Mouse (Mus musculus): ENCODE measurements around the gene En1.

The En1 gene

GRCm38 (mm10) chr1:120643380-120643779 lies 41.2 kb downstream of the En1 start:
- DNase-seq: no peak

- DNase-seq: peak; percentile 2
Measured at GRCm38 (mm10) chr1:120643848-120644711, 41.9 kb downstream of the En1 start.

GRCm38 (mm10) chr1:120644755-120645154 lies 42.5 kb downstream of the En1 start:
- DNase-seq: no peak

- DNase-seq: no peak
Measured at GRCm38 (mm10) chr1:120650068-120650467, 47.9 kb downstream of the En1 start.

GRCm38 (mm10) chr1:120651997-120652396 lies 49.8 kb downstream of the En1 start:
- no peak for DNase-seq

- DNase-seq: peak; percentile 72
Measured at GRCm38 (mm10) chr1:120654950-120655396, 52.8 kb downstream of the En1 start.
